Mouse (Mus musculus): ENCODE data around the gene Magea2.
"Not testable (repeated sequence)": the region's sequence is repeated elsewhere in the genome, so short reads cannot be mapped to it uniquely, and the experiment has no call there.

Gene Magea2

DNA sequence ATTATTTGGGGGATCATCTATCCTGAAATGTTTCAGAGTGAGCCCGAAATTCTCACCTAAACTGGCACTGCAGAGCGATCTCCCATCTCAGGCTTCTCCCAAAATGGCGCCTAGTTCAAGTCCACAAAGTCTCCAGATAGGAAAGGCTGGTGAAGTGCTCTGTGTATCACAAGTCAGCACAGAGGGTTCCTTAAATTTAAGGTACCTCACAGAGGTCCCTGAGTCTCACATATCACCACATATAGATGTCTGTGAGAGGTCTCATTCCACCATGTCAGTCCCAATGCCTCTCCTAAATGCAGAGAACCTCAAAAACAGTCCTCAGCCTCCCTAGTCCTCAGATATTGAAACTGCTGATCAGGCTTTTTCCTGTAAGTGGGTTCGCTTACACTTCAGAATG is at the start of gene Magea2:
Gene Magea2 (minus strand): TSS at position 101 of the 400 bp plus-strand sequence.
- in situ Hi-C loops (cut with MboI, MseI), result loop anchor here (5.0 kb wide), 1 partner anchor 61 kb away; no protein-coding TSS in a partner anchor

DNA sequence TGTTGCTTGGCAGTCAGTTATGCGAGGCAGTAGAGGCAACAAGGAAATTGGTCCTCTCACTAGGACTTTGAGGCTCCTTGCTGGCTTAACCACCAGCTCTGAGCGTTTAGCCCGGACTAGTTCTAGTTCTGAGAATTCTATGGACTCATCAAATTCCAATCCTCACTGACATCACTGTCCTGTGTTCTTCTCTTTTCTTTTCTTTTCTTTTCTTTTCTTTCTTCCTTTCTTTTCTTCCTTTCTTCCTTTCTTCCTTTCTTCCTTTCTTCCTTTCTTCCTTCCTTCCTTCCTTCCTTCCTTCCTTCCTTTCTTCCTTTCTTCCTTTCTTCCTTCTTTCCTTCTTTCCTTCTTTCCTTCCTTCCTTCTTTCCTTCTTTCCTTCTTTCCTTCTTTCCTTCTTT is 34.8 kb upstream of the Magea2 start, which contains the start of gene Cldn34b2:
Gene Cldn34b2 (minus strand): TSS at position 101 of the 400 bp plus-strand sequence.
- in situ Hi-C loops (cut with MboI, MseI), result not testable (repeated sequence)

DNA sequence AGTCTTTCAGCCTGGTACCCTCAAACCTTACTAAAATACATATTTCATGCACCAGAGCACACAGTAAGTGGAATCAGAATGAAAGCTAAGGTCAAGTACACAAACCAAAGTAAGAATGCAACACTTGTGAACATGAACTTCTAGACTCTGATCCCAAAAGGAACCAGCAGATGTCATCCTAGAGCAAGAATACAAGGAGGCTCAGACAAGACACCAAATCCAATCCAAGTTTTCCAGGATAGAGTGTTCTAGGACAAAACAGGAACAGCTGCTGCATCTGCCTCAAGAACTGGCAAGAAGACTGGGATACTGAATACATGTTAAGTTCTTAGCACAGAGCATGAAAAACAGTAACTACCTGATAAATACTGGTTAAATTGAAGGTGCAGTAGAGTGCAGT is 4.6 kb upstream of the Magea2 start:
- in situ Hi-C loops (cut with MboI, MseI), result no loop called here

DNA sequence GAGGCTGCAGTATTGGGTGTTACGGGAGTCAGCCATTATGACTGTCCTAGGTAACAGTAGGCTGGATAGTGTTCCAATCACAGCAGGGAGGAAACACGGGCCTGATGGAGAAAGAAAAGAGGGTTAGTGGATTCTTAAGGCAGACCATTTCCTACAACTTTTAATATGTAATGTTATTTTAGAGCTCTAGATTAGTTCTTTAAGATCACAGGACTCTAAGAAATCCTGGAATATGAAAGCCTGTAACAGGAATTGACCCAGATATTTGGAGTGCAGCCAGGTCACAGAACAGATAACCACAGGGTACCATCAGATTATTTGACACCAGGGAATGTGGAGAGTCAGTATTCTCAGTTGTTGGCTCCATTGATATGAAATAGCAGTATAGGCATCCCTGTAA is 3.8 kb downstream of the Magea2 start, which contains the start of gene Magea1:
Gene Magea1 (minus strand): TSS at position 101 of the 400 bp plus-strand sequence.
- in situ Hi-C loops (cut with MboI, MseI), result loop anchor here (5.0 kb wide), 1 partner anchor 57 kb away; no protein-coding TSS in a partner anchor

DNA sequence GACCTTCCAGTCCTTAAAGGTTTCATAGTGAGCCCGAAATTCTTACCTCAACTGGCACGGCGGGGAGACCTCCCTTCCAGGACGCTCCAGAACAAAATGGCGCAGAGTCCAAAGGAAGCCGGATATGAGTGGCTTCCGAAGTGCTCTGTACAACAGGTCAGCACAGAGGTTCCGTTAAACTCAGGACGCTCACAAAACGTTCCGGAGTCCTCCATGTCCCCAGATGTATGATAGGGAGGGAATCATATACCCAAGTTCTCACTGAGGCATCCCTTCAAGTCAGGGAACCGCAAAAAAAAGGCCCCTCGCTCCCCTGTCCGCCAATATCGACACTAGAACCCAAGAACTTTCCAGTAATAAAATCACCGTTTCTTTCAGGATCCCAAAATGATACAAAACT is 30.4 kb downstream of the Magea2 start, which contains the start of gene Magea5:
Gene Magea5 (minus strand): TSS at position 101 of the 400 bp plus-strand sequence.
- in situ Hi-C loops (cut with MboI, MseI), result loop anchor here (5.0 kb wide), 1 partner anchor 66 kb away; the partner anchor contains the start of gene Magea8

DNA sequence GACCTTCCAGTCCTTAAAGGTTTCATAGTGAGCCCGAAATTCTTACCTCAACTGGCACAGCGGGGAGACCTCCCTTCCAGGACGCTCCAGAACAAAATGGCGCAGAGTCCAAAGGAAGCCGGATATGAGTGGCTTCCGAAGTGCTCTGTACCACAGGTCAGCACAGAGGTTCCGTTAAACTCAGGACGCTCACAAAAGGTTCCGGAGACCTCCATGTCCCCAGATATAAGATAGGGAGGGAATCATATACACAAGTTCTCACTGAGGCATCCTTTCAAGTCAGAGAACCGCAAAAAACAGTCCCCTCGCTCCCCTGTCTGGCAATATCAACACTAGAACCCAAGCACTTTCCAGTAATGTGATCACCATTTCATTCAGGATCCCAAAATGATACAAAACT is 97.7 kb downstream of the Magea2 start, which contains the start of gene Magea8:
Gene Magea8 (minus strand): TSS at position 101 of the 400 bp plus-strand sequence.
- in situ Hi-C loops (cut with MboI, MseI), result loop anchor here (5.0 kb wide), 1 partner anchor 67 kb away; the partner anchor contains the start of gene Magea5

Data from T-helper 2 cell (primary cell).